Mouse (Mus musculus): Measurements from ENCODE around the gene Gde1.

Gene Gde1

GRCm38 (mm10) chr7:118705101-118705961 is at the start of gene Gde1:
Gene Gde1, minus strand, starts transcription at chr7:118705778.
- in situ Hi-C loops (cut with MboI, MseI) = loop anchor here (10.0 kb wide), 1 partner anchor 581 kb away; the partner anchor contains the start of gene Arl6ip1

GRCm38 (mm10) chr7:118751625-118752024 is 46.0 kb upstream of the Gde1 start:
- in situ Hi-C loops (cut with MboI, MseI) = no loop called here

- in situ Hi-C loops (cut with MboI, MseI) = loop anchor here (25.0 kb wide), 3 partner anchors 963 to 1888 kb away; partner anchors contain the start of genes Thumpd1, Uqcrc2 and Xylt1
Measured at GRCm38 (mm10) chr7:118749706-118750105, 44.1 kb upstream of the Gde1 start.

GRCm38 (mm10) chr7:118747891-118748672 is 42.5 kb upstream of the Gde1 start:
- in situ Hi-C loops (cut with MboI, MseI) = loop anchor here (25.0 kb wide), 3 partner anchors 964 to 1889 kb away; partner anchors contain the start of genes Thumpd1, Uqcrc2 and Xylt1

- in situ Hi-C loops (cut with MboI, MseI) = loop anchor here (25.0 kb wide), 3 partner anchors 968 to 1893 kb away; partner anchors contain the start of genes Thumpd1, Uqcrc2 and Xylt1
Measured at GRCm38 (mm10) chr7:118744766-118745165, 39.2 kb upstream of the Gde1 start.

- in situ Hi-C loops (cut with MboI, MseI) = loop anchor here (25.0 kb wide), 3 partner anchors 970 to 1895 kb away; partner anchors contain the start of genes Thumpd1, Uqcrc2 and Xylt1
Measured at GRCm38 (mm10) chr7:118742278-118742677, 36.7 kb upstream of the Gde1 start.

GRCm38 (mm10) chr7:118740532-118741338 is 35.2 kb upstream of the Gde1 start:
- in situ Hi-C loops (cut with MboI, MseI) = loop anchor here (25.0 kb wide), 3 partner anchors 972 to 1897 kb away; partner anchors contain the start of genes Thumpd1, Uqcrc2 and Xylt1

- in situ Hi-C loops (cut with MboI, MseI) = loop anchor here (25.0 kb wide), 3 partner anchors 972 to 1897 kb away; partner anchors contain the start of genes Thumpd1, Uqcrc2 and Xylt1
Measured at GRCm38 (mm10) chr7:118739975-118740531, 34.5 kb upstream of the Gde1 start, which contains the start of gene Vps35l. Gene Vps35l, plus strand, starts transcription at chr7:118740226.

GRCm38 (mm10) chr7:118738730-118739129 is 33.2 kb upstream of the Gde1 start:
- in situ Hi-C loops (cut with MboI, MseI) = loop anchor here (25.0 kb wide), 3 partner anchors 974 to 1899 kb away; partner anchors contain the start of genes Thumpd1, Uqcrc2 and Xylt1

- in situ Hi-C loops (cut with MboI, MseI) = loop anchor here (25.0 kb wide), 3 partner anchors 979 to 1904 kb away; partner anchors contain the start of genes Thumpd1, Uqcrc2 and Xylt1
Measured at GRCm38 (mm10) chr7:118733225-118733624, 27.6 kb upstream of the Gde1 start.

- in situ Hi-C loops (cut with MboI, MseI) = loop anchor here (25.0 kb wide), 3 partner anchors 981 to 1906 kb away; partner anchors contain the start of genes Thumpd1, Uqcrc2 and Xylt1
Measured at GRCm38 (mm10) chr7:118731781-118732180, 26.2 kb upstream of the Gde1 start.

GRCm38 (mm10) chr7:118728846-118729587 is 23.4 kb upstream of the Gde1 start:
- in situ Hi-C loops (cut with MboI, MseI) = loop anchor here (25.0 kb wide), 3 partner anchors 983 to 1908 kb away; partner anchors contain the start of genes Thumpd1, Uqcrc2 and Xylt1

- in situ Hi-C loops (cut with MboI, MseI) = loop anchor here (25.0 kb wide), 3 partner anchors 987 to 1912 kb away; partner anchors contain the start of genes Thumpd1, Uqcrc2 and Xylt1
Measured at GRCm38 (mm10) chr7:118725459-118725858, 19.9 kb upstream of the Gde1 start.

- in situ Hi-C loops (cut with MboI, MseI) = no loop called here
Measured at GRCm38 (mm10) chr7:118723927-118724326, 18.3 kb upstream of the Gde1 start.

- in situ Hi-C loops (cut with MboI, MseI) = no loop called here
Measured at GRCm38 (mm10) chr7:118718066-118718465, 12.5 kb upstream of the Gde1 start.

- in situ Hi-C loops (cut with MboI, MseI) = no loop called here
Measured at GRCm38 (mm10) chr7:118714873-118715272, 9.3 kb upstream of the Gde1 start.

- in situ Hi-C loops (cut with MboI, MseI) = no loop called here
Measured at GRCm38 (mm10) chr7:118712228-118713173, 6.9 kb upstream of the Gde1 start, which contains the start of gene Ccp110. Gene Ccp110, plus strand, starts transcription at chr7:118712552.

GRCm38 (mm10) chr7:118710776-118711175 is 5.2 kb upstream of the Gde1 start:
- in situ Hi-C loops (cut with MboI, MseI) = no loop called here
